Mouse (Mus musculus) embryonic fibroblast, embryonic 13.5 days (primary cell): ENCODE results near the gene Zfp455. TPM values are rescaled to one million over a fixed set of nuclear protein-coding genes. Genes with fewer than 3 reads are reported as not detected.
"Not testable (repeated sequence)": the region's sequence is repeated elsewhere in the genome, so short reads cannot be mapped to it uniquely, and the experiment has no call there.

Experiments used
- H3K27ac ChIP-seq: 2 replicates; pipeline ENCODE4 v1.5.1; 2012; ENCODE audit warnings: low read length, control low read depth, inconsistent platforms; ENCODE audit not compliant: insufficient read depth
- H3K4me1 ChIP-seq: 2 replicates; pipeline ENCODE4 v1.6.1; 2011; ENCODE audit warnings: low read length; ENCODE audit not compliant: control insufficient read depth, insufficient read depth
- H3K4me3 ChIP-seq: 2 replicates; pipeline ENCODE4 v1.5.1; 2011; ENCODE audit warnings: mild to moderate bottlenecking, control low read depth, low read length; ENCODE audit not compliant: insufficient read depth
- CTCF ChIP-seq: IDR thresholded peaks from 2 replicates; pipeline ENCODE4 v1.5.1; 2011; ENCODE audit warnings: mild to moderate bottlenecking, control low read depth, low read length, moderate library complexity, borderline replicate concordance; ENCODE audit not compliant: insufficient read depth
- POLR2A ChIP-seq: IDR thresholded peaks from 2 replicates; pipeline ENCODE4 v1.6.1; 2011; ENCODE audit warnings: low read depth, mild to moderate bottlenecking, control low read depth, low read length, moderate library complexity
- polyA plus RNA-seq: library from polyadenylated mRNA; stranded (reverse); fragments of >200 nt; gene quantifications from 2 replicates; pipeline ENCODE4 v1.2.4, GENCODE M21; 2011; ENCODE audit warnings: low read depth; ENCODE audit not compliant: missing spikeins, insufficient read length

The Zfp455 gene
- polyA plus RNA-seq = 1.2 and 1.5 TPM in 2 replicates

DNA sequence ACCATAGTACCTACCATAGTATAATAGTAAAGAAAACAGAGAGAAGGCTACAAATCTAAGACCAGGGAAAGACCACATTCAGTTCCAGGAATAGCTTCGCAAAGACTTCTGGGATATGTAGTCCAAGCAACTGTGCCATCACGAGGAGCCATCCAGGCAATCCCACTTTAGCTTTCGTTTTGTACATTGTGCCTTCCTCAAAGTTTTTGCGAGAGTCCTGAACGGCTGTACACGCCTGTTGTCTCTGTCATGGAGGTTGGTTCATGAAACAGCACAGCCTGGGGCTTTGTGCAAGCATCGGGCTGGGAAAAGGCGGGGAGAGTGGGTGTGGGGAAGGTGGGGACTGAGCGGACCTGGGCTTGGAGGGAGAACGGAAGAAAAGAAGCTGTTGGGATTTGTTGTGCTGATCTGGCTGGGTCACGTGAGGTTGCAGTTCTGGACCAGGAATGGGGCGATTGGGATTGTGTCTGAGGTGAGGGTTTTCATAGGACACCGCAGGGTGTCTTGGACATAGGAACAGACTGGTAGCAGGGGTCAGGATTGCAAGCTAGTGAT lies at the start of gene Zfp455:
TSS of gene Zfp455 (plus strand) at position 167 of the 555 bp plus-strand sequence.
- Histone ChIP-seq H3K27ac (no peak within 1 kb of the TSS), H3K4me1 (no peaks in the 10 kb centered on the region), H3K4me3 (peak within 1 kb of the TSS; percentile 82)
- no peak for TF ChIP-seq POLR2A
- no peak for TF ChIP-seq CTCF

DNA sequence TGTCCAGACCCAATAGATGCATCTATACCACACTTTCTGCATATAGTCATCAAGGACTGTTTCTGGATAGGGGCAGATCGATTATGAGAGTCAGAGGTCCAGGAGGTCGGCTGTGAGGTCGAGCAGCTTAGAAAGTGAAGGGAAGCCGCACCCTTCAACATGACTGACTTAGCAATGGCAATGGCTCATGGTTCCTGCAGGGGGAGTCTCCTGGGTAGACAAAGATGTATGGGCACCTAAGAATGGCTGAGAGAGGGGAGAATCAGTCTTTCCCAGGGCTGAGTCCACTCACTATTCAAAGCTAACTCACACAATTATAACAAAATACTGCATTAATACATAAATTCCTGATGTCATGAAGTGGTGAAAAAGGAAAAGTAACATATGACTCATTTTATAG lies 28.2 kb upstream of the Zfp455 start:
- H3K27ac ChIP-seq = not testable (repeated sequence)

DNA sequence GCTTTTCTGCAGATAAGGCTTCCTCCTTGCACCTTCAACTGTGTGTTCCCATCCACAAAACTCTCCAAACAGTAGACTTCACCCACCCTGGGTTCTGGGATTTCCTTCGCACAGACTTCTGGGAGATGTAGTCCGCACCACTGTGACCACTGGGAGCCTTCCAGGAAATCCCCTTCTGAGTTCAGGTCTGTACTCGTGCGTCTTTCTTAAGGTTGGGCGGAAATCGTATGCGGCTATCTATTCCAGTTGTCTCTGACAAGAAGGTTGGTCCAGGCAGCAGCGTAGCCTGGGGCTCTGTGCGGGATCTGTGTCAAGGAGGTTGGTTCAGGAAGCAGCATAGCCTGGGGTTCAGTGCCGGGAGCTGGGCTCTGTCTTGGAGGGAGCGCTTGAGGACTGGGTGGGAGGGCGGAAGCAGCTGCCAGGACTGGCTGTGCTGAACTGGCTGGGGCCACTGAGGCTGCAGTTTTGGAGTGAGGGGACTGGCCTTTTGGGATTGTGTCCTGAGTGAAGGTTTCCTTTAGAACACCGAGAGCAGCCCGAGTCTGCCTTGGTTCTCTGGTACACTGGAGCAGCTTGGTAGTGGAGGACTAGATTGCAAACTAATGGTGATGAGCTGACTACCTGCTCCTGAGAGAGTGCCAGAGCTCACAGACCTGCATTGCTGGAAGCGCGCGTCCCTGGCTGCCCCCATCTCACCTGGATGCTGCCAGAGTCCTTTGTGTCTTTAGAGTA lies 21.1 kb upstream of the Zfp455 start, which contains the start of gene Rsl1:
TSS of gene Rsl1 (plus strand) at position 192 of the 732 bp plus-strand sequence.
- Histone ChIP-seq H3K27ac (peak within 1 kb of the TSS; percentile 15; the same call in 1 of the 2 replicates), H3K4me3 (peak within 1 kb of the TSS; percentile 83)
- not testable (repeated sequence) for H3K4me1 ChIP-seq
- peak; percentile 61 for TF ChIP-seq POLR2A

More for the DNA sequence above, 28.2 kb upstream of the Zfp455 start:
- not testable (repeated sequence) for H3K4me3 ChIP-seq, H3K4me1 ChIP-seq

DNA sequence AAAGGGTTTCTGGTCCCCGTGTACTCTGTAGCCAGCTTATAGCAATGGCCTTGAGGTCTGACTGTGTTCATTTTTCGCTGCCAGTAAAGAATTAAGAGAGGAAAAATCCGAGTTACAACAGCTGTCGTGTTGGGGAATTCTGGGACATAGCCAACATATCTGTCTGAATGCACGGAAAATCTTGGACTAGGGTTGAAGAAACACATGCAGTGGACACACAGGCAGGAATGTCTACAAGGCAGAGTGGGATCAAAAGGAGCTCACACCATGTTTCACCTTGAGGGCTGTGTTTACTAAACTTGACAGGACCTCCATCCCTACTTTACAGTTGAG lies 20.6 kb upstream of the Zfp455 start:
- Histone ChIP-seq H3K27ac (no peak overlapping the region), H3K4me3 (peak overlapping the region; percentile 83), H3K4me1 (no peaks in the 10 kb centered on the region)
- no peak for TF ChIP-seq POLR2A
- no peak for TF ChIP-seq CTCF

DNA sequence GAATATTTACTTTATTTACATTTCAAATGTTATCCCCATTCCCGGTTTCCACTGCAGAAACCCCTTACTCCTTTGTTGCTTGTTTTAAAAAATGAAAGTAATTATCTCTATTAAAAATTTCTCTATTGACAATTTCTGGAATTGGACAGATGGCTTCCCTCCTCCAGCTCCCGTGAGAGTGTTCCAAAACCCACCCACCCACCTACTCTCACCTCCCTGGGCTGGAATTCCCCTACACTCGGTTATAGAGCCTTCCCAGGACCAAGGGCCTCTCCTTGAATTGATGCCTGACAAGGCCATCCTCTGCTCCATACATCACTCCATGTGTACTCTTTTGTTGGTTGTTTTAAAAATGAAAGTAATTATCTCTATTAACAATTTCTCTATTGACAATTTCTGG lies 7.3 kb downstream of the Zfp455 start:
- no peak for TF ChIP-seq CTCF
- TF ChIP-seq POLR2A = no peak
- H3K4me1 ChIP-seq = no peaks in the 10 kb centered on the region
- H3K27ac ChIP-seq = no peak overlapping the region
- no peak overlapping the region for H3K4me3 ChIP-seq

DNA sequence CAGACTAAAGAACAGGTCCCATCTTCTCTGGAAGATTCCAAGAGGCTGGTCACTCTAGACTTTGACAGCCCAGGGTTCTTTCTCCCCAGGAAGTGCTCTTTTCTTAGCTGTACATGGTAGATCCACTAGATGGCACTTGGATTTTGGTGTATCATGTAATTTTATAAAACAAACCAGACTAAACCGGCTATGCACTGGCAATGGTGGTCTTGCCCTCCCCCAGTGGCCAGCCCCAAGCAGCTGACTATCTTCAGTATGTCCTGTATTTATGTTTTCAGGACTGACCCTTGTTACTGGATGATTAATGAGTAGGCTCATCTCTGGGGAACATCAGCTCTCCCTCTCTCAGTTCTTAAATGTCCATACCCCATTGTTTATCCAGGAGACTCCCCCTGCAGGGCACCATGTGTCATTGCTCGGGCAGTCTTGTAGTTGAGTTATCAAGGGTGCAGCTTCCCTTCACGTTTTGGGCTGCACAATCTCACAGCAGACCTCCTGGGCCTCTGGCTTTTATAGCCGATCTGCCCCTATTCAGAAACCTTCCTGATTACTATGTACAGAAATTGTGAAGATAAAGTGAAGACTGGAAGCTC lies 19.8 kb downstream of the Zfp455 start:
- Histone ChIP-seq H3K4me1 (no peaks in the 10 kb centered on the region), H3K4me3 (no peak overlapping the region), H3K27ac (no peak overlapping the region)
- no peak for TF ChIP-seq CTCF
- TF ChIP-seq POLR2A = no peak

Other genes with a start within 250 kb of the Zfp455 start
- gene Zfp712, start 133.3 kb upstream of the Zfp455 start, polyA plus RNA-seq = 1.2 and 2.4 TPM in 2 replicates
- 0.94 and 3.2 TPM in 2 replicates for gene Zfp708, start 96.5 kb upstream of the Zfp455 start, polyA plus RNA-seq
- gene Gm28557, start 85.9 kb upstream of the Zfp455 start, polyA plus RNA-seq = 1.8 and 5.3 TPM in 2 replicates
- 0.43 and 0.98 TPM in 2 replicates for gene Rslcan18, start 78.2 kb upstream of the Zfp455 start, polyA plus RNA-seq
- gene Zfp759, start 72.8 kb upstream of the Zfp455 start, polyA plus RNA-seq = 2.3 and 4.2 TPM in 2 replicates
- gene Rsl1, start 21.3 kb upstream of the Zfp455 start, polyA plus RNA-seq = 6.5 and 7.3 TPM in 2 replicates
- 3.3 and 4.6 TPM in 2 replicates for gene Zfp458, start 84.0 kb downstream of the Zfp455 start, polyA plus RNA-seq
- gene Zfp457, start 112.0 kb downstream of the Zfp455 start, polyA plus RNA-seq = 0.57 and 1.6 TPM in 2 replicates
- 6.4 and 8.6 TPM in 2 replicates for gene Zfp595, start 138.1 kb downstream of the Zfp455 start, polyA plus RNA-seq
- gene Gm28044, start 166.0 kb downstream of the Zfp455 start, polyA plus RNA-seq = not detected in 2 replicates
- 1.8 and 2.7 TPM in 2 replicates for gene Zfp953, start 166.1 kb downstream of the Zfp455 start, polyA plus RNA-seq
- gene Gm28041, start 181.2 kb downstream of the Zfp455 start, polyA plus RNA-seq = 2.3 and 2.4 TPM in 2 replicates
- 1.1 and 3.9 TPM in 2 replicates for gene Zfp456, start 181.3 kb downstream of the Zfp455 start, polyA plus RNA-seq
- gene Zfp429, start 205.3 kb downstream of the Zfp455 start, polyA plus RNA-seq = 6.0 and 11.7 TPM in 2 replicates
- gene Zfp459, start 226.9 kb downstream of the Zfp455 start, polyA plus RNA-seq = 0.30 TPM in 1 of 2 replicates, not detected in the other